Mouse (Mus musculus): Measurements from ENCODE around the gene Pcsk4.

DNA sequence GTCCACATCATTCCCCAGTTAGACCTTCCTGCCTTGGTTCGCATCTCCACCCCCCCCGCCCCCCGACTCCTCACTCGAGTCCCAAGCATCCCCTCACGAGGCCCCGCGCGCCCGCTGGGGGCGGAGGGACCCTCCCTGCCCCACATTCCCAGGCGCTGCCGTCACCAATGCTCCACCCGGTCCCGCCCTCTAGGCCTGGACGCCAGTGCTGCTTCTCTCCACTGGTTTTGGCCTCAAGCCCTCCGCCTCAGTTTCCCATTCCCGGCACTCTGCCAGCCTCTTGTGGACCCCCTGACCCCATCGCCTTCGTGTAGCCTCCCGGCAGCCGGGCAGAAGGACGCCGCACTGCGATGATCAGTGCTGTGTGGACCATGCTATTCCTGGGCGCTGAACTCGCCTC is 19.7 kb upstream of the Pcsk4 start:
- TF ChIP-seq GATA1 (IDR thresholded peaks at IDR 0.05; ENCODE audit: borderline replicate concordance, low read length) (no peak), FLI1 (IDR thresholded peaks at IDR 0.05; ENCODE audit: low read length) (no peak)

All from megakaryocyte, embryonic 14.5 days (primary cell).